Mouse (Mus musculus) midbrain, postnatal 0 days (tissue): ENCODE data around the gene Tssk3. TPM values are rescaled to one million over a fixed set of nuclear protein-coding genes. Genes with fewer than 3 reads are reported as not detected.

Source experiments
- ATAC-seq: fragments of 200-750 bp; cut with Nextera tagmentation; 2 replicates; pipeline ENCODE4 v1.8.0; 2017; ENCODE audit warnings: moderate number of reproducible peaks, mild to moderate bottlenecking, moderate TSS enrichment, moderate library complexity; ENCODE audit not compliant: low FRiP score
- DNase-seq: peaks from one replicate; pipeline ENCODE4 v3.0.0-alpha.2; 2015; ENCODE audit warnings: low spot score
- H3K27ac ChIP-seq: fragments of 300-500 bp; sonication (generic); 2 replicates; pipeline ENCODE4 v1.5.1; 2014; ENCODE audit warnings: low read depth, mild to moderate bottlenecking, low read length, mixed read lengths
- H3K27me3 ChIP-seq: fragments of 300-500 bp; sonication (generic); 2 replicates; pipeline ENCODE4 v1.6.1; 2014; ENCODE audit warnings: low read length, control low read depth, mixed read lengths; ENCODE audit not compliant: insufficient read depth
- H3K36me3 ChIP-seq: fragments of 300-500 bp; sonication (generic); 2 replicates; pipeline ENCODE4 v1.6.1; 2014; ENCODE audit warnings: low read length, control low read depth, mixed read lengths; ENCODE audit not compliant: insufficient read depth
- H3K4me1 ChIP-seq: fragments of 300-500 bp; sonication (generic); 2 replicates; pipeline ENCODE4 v1.6.1; 2014; ENCODE audit warnings: mild to moderate bottlenecking, control low read depth, antibody characterized with exemption, low read length, mixed read lengths; ENCODE audit not compliant: insufficient read depth
- H3K4me2 ChIP-seq: fragments of 300-500 bp; sonication (generic); 2 replicates; pipeline ENCODE4 v1.6.1; 2014; ENCODE audit warnings: low read depth, mild to moderate bottlenecking, low read length, mixed read lengths; ENCODE audit not compliant: poor library complexity, severe bottlenecking
- H3K4me3 ChIP-seq: fragments of 300-500 bp; sonication (generic); 2 replicates; pipeline ENCODE4 v1.5.1; 2014; ENCODE audit warnings: low read depth, mild to moderate bottlenecking, low read length, moderate library complexity
- H3K9ac ChIP-seq: fragments of 300-500 bp; sonication (generic); replicated peaks from 2 replicates; pipeline ENCODE4 v1.6.1; 2014; ENCODE audit warnings: mild to moderate bottlenecking, low read length, moderate library complexity, mixed read lengths; ENCODE audit not compliant: poor library complexity, severe bottlenecking
- H3K9me3 ChIP-seq: fragments of 300-500 bp; sonication (generic); 2 replicates; pipeline ENCODE4 v1.6.1; 2016; ENCODE audit warnings: low read length, control low read depth
- CTCF ChIP-seq: IDR thresholded peaks from 2 replicates; pipeline ENCODE4 v1.5.1; 2016; ENCODE audit warnings: antibody characterized with exemption, mild to moderate bottlenecking
- WGBS: fragments of 180-500 bp; shearing (Covaris S2); extraction: QIAGEN DNeasy Blood & Tissue Kit; methylation state at CpG from one replicate; pipeline ENCODE4 v1.1.7; 2014; 5-methylcytosine and 5-hydroxymethylcytosine counted together
- polyA plus RNA-seq: library from polyadenylated mRNA; unstranded; fragments of >200 nt; fragmentation: Nextera tagmentation; extraction: Ambion mirVana; gene quantifications from 2 replicates; pipeline ENCODE4 v1.2.1, GENCODE M21; 2015
- total RNA-seq: library from RNA; depleted of rRNA; stranded (reverse); fragments of >200 nt; gene quantifications from 2 replicates; pipeline ENCODE4 v1.2.3, GENCODE M21; 2014

The Tssk3 gene
- total and polyA plus RNA-seq, 2 experiments from 2014 or later = 0.16 to 1.7 TPM

GRCm38 (mm10) chr4:129464286-129464815, 26.5 kb downstream of the Tssk3 start:
- no peak overlapping the region for H3K9ac ChIP-seq
- H3K4me3 ChIP-seq = no peak overlapping the region
- DNase-seq = no peak
- H3K27ac ChIP-seq = no peak overlapping the region
- WGBS = 86% methylated on average over 4 of the region's 4 CpGs
- no peak overlapping the region for H3K4me2 ChIP-seq
- peaks cover 45% of the 10 kb centered on the region for H3K36me3 ChIP-seq
- no peak for ATAC-seq
- H3K4me1 ChIP-seq = 0 out of 2 replicates have a peak, but pooled peaks cover 3% of the 10 kb centered on the region
- no peaks in the 10 kb centered on the region for H3K27me3 ChIP-seq
- no peaks in the 10 kb centered on the region for H3K9me3 ChIP-seq
- TF ChIP-seq CTCF = no peak

- H3K4me1 ChIP-seq = 0 out of 2 replicates have a peak, but pooled peaks cover 3% of the 10 kb centered on the region
- no peaks in the 10 kb centered on the region for H3K9me3 ChIP-seq
- 86% methylated on average over 24 of the region's 24 CpGs for WGBS
- H3K36me3 ChIP-seq = peaks cover 37% of the 10 kb centered on the region
- no peak for DNase-seq
- H3K27me3 ChIP-seq = no peaks in the 10 kb centered on the region
- no peak for ATAC-seq
- H3K9ac ChIP-seq = no peak overlapping the region
- no peak for TF ChIP-seq CTCF
- H3K27ac ChIP-seq = no peak overlapping the region
- H3K4me3 ChIP-seq = no peak overlapping the region
- H3K4me2 ChIP-seq = no peak overlapping the region
These were observed 27.4 kb downstream of the Tssk3 start for GRCm38 (mm10) chr4:129463097-129464059.

- TF ChIP-seq CTCF = no peak
- H3K4me3 ChIP-seq = peak overlapping the region; percentile 97
- H3K9me3 ChIP-seq = no peaks in the 10 kb centered on the region
- 40% methylated on average over 3 of the region's 3 CpGs for WGBS
- peak overlapping the region; percentile 82 for H3K4me2 ChIP-seq
- peak overlapping the region; percentile 59; the same call in 1 of the 2 replicates for H3K27ac ChIP-seq
- ATAC-seq (no peak), DNase-seq (peak; percentile 3)
- no peaks in the 10 kb centered on the region for H3K27me3 ChIP-seq
- H3K36me3 ChIP-seq = peaks cover 25% of the 10 kb centered on the region
- 0 out of 2 replicates have a peak, but pooled peaks cover 3% of the 10 kb centered on the region for H3K4me1 ChIP-seq
- H3K9ac ChIP-seq = peak overlapping the region; percentile 73
These were observed 28.7 kb downstream of the Tssk3 start for GRCm38 (mm10) chr4:129462118-129462517.

- peak within 1 kb of the TSS; percentile 73 for H3K9ac ChIP-seq
- H3K27me3 ChIP-seq = no peaks in the 10 kb centered on the region
- no peaks in the 10 kb centered on the region for H3K9me3 ChIP-seq
- no peak; the same call in 1 of the 2 replicates for TF ChIP-seq CTCF
- WGBS = under 1% methylated on average over 45 of the region's 46 CpGs
- peak within 1 kb of the TSS; percentile 82 for H3K4me2 ChIP-seq
- peak within 1 kb of the TSS; percentile 97 for H3K4me3 ChIP-seq
- 0 out of 2 replicates have a peak, but pooled peaks cover 3% of the 10 kb centered on the region for H3K4me1 ChIP-seq
- H3K27ac ChIP-seq = peak within 1 kb of the TSS; percentile 83
- DNase-seq = peak; percentile 100
- ATAC-seq = peak; percentile 97
- peaks cover 17% of the 10 kb centered on the region for H3K36me3 ChIP-seq
These were observed 29.4 kb downstream of the Tssk3 start, which contains the start of gene Bsdc1 for GRCm38 (mm10) chr4:129461183-129461960. TSS of gene Bsdc1 (plus strand) at chr4:129461581.

GRCm38 (mm10) chr4:129460827-129461182, 30.0 kb downstream of the Tssk3 start:
- 0% methylated on average over 4 of the region's 4 CpGs for WGBS
- Histone ChIP-seq H3K9ac (peak overlapping the region; percentile 61; the same call in 1 of the 2 replicates), H3K27me3 (no peaks in the 10 kb centered on the region), H3K9me3 (no peaks in the 10 kb centered on the region), H3K27ac (peak overlapping the region; percentile 83), H3K36me3 (peaks cover 12% of the 10 kb centered on the region), H3K4me3 (peak overlapping the region; percentile 97), H3K4me2 (peak overlapping the region; percentile 51), H3K4me1 (0 out of 2 replicates have a peak, but pooled peaks cover 3% of the 10 kb centered on the region)
- TF ChIP-seq CTCF = no peak
- ATAC-seq (peak; percentile 4), DNase-seq (no peak)
